Mouse (Mus musculus): ENCODE results near the gene Srl. TPM values are rescaled to one million over a fixed set of nuclear protein-coding genes. Genes with fewer than 3 reads are reported as not detected.
"Not testable (repeated sequence)": the region's sequence is repeated elsewhere in the genome, so short reads cannot be mapped to it uniquely, and the experiment has no call there.

Gene Srl
- total RNA-seq, 4 experiments from 2014 or later = 5.5 to 10.2 (median 5.9) TPM

DNA sequence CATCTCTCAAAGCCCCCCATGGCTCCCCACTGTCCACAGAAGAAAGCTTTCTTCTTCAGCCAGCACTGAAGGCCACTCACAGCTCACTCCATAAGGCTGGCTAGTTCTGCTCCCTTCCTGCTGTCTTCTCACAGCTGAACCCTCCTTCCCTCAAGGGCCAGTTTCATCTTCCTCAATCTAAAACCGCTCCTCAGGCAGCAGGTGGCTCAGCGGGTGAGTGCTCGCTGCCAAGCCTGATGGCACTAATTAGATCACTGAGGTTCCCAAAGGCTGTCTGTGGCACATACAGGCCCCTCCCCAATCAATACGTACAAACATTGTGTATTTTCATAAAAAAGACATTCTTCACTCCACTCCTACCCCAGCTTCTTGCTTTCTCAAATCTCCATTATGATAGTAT is 22.5 kb downstream of the Srl start:
- no peak for DNase-seq

GRCm38 (mm10) chr16:4517906-4518305 is 23.7 kb downstream of the Srl start:
- DNase-seq = no peak

GRCm38 (mm10) chr16:4514383-4514782 is 27.2 kb downstream of the Srl start:
- DNase-seq = no peak

DNA sequence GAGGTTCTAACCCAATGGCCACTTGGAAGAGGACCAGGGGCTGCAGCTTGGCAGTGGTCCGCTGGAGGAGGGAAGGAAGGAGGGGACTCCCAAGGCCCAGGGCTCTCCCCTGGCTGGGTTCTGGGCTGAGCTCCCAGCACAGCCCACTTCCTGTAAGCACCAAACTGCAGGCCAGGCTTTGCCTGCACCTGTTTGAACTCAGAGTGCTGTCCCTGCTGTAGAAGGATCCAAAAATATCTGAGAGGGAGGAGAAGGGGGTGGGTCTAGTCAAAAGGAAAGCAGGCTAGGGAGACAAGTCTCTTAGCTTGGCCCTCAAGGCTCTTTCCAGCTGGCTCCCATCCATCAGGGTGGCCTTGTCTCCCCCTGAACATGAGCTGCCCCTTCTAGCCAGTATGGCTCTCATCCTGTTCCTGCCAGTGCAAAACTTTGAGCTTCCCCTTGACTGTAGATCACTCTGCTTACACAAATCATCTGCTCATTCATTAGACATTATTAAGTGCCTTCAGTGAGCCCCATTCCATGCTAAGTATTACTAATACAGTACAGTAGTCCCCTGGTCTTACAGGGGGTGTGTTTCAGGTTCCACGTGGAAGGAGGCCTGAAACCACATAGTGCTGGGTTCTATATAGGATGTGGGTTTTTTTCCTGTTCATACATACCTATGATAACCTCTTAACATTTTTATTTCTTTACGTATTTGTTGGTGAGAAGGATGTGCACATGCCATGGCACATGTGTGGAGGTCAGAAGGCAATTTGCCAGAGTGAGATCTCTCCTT is 28.8 kb downstream of the Srl start:
- DNase-seq = peak; percentile 32

DNA sequence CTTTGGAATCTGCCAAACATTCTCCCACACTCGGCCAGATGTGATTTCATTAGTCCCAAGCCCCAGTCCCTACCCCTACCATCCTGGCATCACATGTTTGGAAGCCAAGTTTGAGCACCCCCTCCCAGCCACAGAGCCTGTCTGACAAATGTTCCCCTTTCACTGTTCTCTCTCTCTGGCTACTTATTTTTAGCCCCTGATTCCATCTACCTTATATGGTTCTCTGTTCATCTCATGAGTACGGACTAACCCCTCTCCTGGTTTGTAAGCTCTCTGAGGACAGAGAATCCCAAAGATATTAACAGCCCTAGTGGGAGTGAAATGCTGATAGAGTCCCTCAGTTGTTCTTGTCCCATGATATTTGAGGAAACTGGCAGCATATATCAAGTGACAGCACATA is 30.2 kb downstream of the Srl start:
- DNase-seq = no peak

DNA sequence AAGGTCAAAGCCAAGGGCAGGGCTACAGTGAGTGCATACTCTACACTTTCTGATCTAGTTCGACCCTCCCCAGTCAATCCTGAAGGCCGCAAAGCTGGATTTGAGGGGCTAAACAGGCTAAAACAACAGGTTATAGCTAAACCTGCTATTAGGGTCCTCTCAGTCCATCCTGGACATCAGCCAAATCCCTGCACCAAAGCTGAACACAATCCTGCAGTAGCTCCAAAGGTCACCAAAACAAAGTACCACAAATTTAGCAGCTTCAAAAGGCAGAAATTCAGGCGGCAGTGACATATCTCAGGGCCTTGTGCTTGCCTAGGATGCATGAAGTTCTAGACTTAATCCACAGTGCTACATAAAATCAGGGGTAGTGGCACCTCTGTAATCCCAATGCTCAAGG is 35.4 kb downstream of the Srl start:
- DNase-seq = no peak

DNA sequence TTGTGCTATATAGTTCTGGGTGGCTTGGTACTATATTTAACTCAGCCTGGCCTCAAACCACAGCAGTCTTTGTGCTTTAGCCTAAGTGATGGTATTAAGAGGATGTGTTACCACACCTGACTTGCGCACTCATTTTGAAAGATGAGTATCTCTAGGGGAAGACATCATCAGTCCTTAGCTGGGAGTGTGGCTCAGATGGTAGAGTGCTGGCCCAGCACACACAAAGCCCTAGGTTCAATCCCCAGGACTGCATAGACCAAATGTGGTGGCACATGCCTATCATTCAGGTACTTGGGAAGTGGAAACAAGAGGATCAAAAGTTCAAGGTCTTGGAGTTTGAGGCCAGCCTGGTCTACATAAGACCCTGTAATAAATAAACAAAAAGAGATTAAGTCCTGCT is 38.1 kb downstream of the Srl start:
- no peak for DNase-seq

DNA sequence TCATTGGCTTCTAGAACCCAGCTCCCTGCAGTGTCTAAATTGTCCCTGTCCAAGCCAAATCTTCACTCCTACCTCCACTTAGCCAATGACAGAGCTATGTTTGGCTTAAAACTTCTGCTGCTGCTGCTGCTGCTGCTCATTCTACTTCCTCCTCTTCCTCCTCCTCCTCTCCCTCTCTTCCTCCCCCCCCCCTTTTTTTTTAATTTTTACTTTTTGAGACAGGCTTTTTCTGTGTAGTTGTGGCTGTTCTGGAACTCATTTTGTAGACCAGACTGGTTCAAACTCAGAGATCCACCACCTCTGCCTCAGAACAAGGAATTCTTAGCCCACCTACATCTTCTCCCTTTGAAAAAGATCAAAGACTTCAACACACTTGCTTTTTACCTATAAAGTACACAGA is 39.0 kb downstream of the Srl start:
- no peak for DNase-seq

GRCm38 (mm10) chr16:4501703-4502102 is 39.9 kb downstream of the Srl start:
- no peak for DNase-seq

DNA sequence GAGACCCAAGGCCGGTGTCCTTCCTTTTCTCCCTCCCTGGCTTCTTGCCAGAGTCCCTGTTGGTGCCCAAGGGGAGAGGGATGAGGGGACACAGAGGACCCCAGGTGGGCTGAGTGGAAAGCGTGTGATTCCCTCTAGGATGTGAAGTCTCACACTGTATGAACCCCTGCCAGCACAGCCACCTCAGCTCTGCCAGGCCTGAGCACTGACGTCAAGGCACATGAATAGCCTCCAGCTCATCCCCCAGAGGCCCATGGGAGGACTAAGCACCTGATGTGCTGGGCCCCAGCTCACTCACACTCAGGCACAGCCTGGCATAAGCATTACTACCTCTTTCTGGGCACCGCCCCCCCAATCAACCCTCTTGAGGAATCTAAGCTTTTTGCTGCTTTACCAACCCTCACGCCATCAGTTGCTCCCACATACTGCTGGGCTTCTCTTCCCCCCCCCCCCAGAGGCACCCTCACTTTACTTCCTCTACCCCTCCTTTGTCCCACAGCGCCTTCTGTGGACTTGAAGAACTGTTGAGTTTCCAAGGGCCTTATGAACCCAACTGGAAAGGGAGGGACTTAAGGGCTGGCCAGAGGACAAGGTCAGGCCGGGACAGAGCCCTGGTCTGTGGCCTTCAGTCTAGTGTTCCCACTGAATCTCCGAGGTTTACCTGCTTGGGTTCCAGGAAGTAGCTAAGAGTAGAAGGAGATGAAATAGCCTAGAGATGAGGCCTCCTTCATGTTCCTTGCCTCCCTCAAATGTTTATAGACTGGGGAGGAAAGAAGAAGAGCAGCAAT is 40.8 kb downstream of the Srl start:
- DNase-seq = no peak

DNA sequence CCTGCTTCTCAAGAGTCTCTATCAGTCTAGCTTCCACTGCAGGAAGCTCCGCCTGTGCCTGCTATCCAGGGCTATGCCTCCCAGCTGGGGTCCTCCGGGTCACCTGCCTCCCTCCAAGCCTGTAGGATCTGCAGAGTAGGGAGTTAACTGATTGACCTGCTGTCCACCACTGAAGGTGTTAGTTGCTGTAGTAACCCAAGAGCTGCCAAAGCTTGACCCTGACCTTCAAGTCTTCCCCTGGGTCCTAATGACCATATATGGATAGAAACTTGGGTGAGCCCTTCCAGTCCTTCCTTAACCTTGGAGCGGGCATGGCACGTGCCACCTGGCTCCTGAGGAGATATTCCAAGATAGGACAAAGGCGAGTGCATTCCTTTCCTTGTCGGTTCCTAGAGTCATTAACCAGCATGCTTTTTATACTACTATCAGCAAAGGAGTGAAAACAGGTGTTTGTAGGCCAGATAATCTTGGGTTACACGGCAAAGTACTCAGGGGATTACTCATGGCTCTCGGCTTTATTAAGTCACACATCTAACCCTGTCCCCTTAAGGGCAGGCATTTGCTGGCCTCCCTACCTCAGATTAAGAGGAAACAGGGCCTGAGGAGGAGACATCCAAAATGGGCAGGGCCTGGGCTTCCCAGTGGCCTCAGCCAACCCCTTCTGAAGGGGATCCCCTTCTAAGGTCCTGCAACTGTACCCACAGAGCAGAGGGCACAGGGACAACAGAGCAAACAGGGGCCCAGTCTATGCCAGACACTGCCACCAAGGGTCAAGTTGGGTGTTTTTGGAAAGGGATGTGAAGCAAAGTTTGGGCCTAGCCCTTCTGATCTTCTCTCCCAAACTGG is 43.6 kb downstream of the Srl start:
- no peak for DNase-seq

DNA sequence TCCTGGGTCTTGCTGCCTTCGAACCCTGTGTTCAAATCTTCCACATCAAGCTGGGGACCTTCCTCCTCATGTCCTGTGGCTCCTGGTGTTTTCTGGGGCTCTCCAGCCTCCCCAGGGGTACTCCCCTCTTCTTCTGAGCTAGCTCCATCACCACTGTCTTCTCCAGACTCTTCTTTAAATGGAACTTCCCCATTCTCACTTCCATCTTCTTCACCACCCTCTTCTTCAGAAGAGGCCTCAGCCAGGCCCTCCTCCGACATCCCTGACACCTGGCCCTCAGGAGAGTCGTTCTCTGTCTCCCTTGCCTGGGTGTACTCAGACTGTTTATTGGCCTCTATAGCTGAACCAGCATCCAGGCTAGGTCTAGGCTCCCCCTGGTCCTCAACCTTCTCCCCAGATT is 45.1 kb downstream of the Srl start:
- DNase-seq = no peak

DNA sequence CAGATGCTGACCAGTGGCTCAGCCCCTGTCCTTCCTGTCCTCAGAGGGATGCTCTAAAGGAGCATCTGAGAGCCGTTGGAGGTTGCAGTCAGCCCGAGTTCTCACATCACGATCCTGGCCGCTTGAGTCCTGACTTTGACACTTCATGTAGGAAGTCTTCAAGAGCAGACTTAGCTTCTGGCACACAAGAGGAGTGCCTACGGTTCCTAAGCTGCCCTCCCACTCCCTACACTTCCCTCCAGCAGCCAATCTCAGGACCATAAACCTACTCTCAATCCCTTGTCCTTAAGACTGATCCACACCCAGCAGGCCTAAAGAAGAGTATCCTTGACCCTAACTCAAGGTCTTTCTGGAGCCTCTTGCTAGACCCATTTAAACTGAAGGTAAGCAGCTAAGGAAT is 45.8 kb downstream of the Srl start:
- DNase-seq = no peak

DNA sequence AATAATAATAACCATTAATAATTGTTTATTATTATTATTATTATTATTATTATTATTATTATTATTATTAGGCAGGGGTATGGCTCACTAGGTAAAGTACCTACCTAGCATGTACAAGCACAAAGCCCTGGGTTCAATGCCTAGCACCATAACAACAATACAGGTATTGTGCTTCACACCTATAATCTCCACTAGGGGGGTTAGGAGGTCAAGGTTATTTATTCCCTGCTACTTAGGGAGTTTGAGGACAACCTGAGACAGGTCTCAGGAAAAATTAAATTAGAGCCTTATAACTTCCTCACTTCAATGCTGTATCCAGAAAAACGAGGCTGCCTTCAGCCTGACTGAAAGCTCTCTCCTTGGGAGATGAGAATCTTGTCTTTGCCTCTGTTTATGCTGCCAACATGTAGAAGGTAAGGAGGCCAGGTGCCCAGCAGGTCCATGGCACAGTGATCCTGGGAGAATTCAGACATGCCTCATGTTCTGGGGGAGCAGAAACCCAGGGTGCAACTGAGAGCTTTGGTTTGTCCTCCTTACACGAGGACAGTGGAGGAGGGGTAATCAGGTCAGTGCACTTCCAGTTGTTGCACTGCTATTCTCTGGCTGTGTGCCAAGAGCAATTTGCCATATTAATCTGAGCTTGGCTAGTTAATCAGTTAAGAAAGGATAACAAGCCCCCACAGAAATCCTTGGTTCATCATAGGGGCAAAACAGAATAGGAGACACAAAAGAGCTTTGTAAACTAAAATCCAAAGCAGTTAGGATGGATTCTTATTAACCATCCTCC is 48.6 kb downstream of the Srl start:
- no peak for DNase-seq

DNA sequence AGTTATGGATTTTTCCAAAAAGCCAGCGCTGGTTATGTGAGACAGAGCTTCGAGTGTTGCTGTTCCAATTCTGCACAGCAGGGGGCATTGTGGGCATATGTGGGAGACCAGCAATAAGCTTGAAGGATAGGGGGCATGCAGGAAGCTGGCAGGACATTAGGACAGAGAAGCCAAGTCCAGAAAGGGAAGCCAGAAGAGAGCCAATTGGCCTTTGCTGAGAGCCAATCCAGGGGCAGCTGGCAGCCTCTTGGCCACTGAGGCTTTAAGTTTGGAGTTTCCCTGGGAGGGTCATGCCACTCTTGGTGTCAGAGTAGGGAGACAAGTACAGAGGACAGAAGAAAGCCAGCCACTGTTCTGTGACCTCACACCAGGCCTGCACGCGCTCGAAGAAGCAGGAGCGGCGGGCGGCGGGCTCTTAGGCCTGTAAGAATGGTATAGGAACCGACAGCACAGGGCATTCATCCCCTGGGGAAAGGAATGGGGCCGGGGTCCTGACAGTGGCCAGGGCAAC is 52.4 kb downstream of the Srl start:
- DNase-seq = peak; percentile 91

- no peak for DNase-seq
Observed at GRCm38 (mm10) chr16:4480616-4481265, 60.9 kb downstream of the Srl start.

DNA sequence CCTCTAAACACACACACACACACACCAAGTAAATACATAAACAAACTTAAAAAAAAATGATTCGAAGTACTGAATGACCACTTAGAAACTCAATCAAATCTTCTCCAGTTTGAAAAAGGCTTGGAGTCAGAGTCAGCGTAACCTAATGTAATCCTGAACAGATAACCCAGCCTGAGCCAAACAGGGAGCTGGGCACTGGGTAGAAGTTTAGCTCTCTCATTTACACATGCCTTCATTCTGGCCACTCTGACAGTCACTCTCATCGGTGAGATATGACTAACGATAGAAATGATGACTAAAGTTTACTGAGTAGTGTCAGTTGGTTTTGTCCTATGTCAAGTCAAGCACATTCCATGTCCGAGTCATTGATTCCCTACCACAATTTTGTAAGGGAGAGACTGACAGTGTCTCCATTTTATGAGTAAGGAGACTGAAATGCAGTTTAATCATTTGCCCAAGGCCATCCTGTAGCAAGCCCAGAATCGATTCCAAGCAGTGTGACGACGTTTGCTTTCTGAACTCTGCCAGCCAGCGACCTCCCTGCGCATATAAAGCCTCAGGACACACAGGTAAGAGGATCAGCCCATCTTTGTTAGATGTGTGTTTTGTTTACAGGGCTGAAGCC is 63.9 kb downstream of the Srl start:
- DNase-seq = peak; percentile 63

DNA sequence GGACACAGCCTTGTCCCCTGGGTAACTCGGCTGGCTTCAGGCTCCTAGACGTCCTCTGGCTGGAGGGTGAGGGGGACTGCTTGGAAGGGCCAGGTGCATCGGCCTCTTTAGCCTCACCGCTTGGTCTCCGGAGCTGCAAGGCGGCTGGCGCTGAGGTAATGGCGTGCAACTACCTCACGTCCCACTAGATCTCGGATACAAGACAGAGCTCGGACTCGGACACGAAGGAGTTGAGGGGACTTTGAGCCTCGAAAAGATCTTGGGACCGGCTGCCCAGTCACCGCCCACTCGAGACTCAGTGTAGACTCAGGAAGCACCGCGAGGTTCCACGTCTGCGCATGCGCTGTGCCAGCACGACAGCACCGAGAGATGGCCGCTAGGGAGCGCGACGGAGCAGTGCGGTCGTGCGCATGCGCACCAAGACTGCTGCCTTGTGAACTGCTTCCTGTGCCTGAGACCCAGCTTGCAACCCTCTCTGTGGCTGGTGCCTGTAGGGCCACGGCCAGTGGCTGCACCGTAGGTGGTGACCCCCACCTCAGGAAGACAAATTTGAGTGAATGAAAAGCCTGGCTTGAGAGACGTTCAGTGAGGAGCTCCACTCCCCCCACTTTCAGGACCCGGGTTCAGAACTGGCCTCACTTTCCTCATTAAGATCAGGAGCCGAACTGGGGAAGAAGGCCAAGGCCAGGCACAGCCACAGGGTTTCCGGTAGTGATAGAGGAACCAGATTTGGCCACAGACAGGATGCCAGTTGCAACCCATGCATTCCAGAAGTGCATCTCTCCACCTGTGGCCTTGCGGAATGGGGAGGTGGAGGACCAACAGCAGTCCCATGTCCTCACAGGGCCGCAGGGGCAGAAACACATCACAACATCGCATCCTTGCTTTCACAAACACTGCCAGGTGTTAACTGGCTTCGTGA is 66.5 kb downstream of the Srl start:
- DNase-seq = peak; percentile 93

- DNase-seq = not testable (repeated sequence)
Observed at GRCm38 (mm10) chr16:4474040-4474881, 67.4 kb downstream of the Srl start.

Data from adrenal gland, adult 8-10 months (tissue).